Mouse (Mus musculus): ENCODE results near the gene Ntrk2.

DNA sequence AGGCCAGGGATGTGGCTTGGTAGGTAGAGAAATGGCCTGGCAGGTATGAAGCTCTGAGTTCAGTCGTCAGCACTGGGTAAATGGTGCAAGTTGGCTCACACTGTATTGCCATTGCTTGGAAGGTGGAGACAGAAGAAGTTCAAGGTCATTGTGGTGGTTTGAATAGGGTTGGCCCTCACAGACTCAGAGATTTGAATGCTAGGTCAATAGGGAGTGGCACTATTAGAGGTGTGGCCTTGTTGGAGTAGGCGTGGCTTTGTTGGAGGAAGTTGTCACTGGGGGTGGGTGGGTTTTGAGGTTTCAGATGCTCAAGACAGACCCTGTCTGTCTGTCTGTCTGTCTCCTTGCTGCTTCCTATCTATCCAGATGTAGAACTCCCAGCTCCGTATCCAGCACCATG lies 159.5 kb downstream of the Ntrk2 start:
- TF ChIP-seq POLR2A (IDR thresholded peaks at IDR 0.05; ENCODE audit: borderline replicate concordance, extremely low read depth, low read depth, low read length) (no peak), CTCF (IDR thresholded peaks at IDR 0.05; ENCODE audit: insufficient read depth, low read length) (no peak)

Data from lung, adult 2 months (tissue).